Mouse (Mus musculus): ENCODE results near the gene Grk2. TPM values are rescaled to one million over a fixed set of nuclear protein-coding genes. Genes with fewer than 3 reads are reported as not detected.

Grk2 gene
- polyA plus RNA-seq, 1 experiment: 210 TPM

GRCm38 (mm10) chr19:4328737-4329304 lies 22.8 kb upstream of the Grk2 start:
- TF ChIP-seq CTCF (IDR thresholded peaks at IDR 0.05; ENCODE audit: insufficient read depth, low read depth, low read length): no peak
- no peak for TF ChIP-seq POLR2A (IDR thresholded peaks at IDR 0.05; ENCODE audit: insufficient read depth, low read depth, low read length)
- H3K4me1 ChIP-seq (ENCODE audit: control insufficient read depth, insufficient read depth, low read length): peaks cover 5% of the 10 kb centered on the region; the same call in 1 of the 2 replicates
- no peak overlapping the region for H3K27ac ChIP-seq (ENCODE audit: insufficient read depth, low read depth, low read length)
- 93% methylated on average over 8 of the region's 8 CpGs for WGBS
- no peak overlapping the region for H3K4me3 ChIP-seq (ENCODE audit: insufficient read depth, low read depth, low read length)

GRCm38 (mm10) chr19:4326881-4327280 lies 20.9 kb upstream of the Grk2 start:
- Histone ChIP-seq H3K4me3 (ENCODE audit: insufficient read depth, low read depth, low read length) (no peak overlapping the region), H3K27ac (ENCODE audit: insufficient read depth, low read depth, low read length) (no peak overlapping the region), H3K4me1 (ENCODE audit: control insufficient read depth, insufficient read depth, low read length) (no peaks in the 10 kb centered on the region)
- TF ChIP-seq POLR2A (IDR thresholded peaks at IDR 0.05; ENCODE audit: insufficient read depth, low read depth, low read length) (no peak), CTCF (IDR thresholded peaks at IDR 0.05; ENCODE audit: insufficient read depth, low read depth, low read length) (no peak)
- WGBS: 15% methylated on average over 1 of the region's 1 CpGs

GRCm38 (mm10) chr19:4326106-4326505 lies 20.1 kb upstream of the Grk2 start:
- Histone ChIP-seq H3K4me3 (ENCODE audit: insufficient read depth, low read depth, low read length) (no peak overlapping the region), H3K27ac (ENCODE audit: insufficient read depth, low read depth, low read length) (no peak overlapping the region), H3K4me1 (ENCODE audit: control insufficient read depth, insufficient read depth, low read length) (no peaks in the 10 kb centered on the region)
- TF ChIP-seq POLR2A (IDR thresholded peaks at IDR 0.05; ENCODE audit: insufficient read depth, low read depth, low read length) (no peak), CTCF (IDR thresholded peaks at IDR 0.05; ENCODE audit: insufficient read depth, low read depth, low read length) (no peak)
- 94% methylated on average over 3 of the region's 3 CpGs for WGBS

GRCm38 (mm10) chr19:4322134-4322533 lies 16.1 kb upstream of the Grk2 start:
- Histone ChIP-seq H3K4me3 (ENCODE audit: insufficient read depth, low read depth, low read length) (no peak overlapping the region), H3K27ac (ENCODE audit: insufficient read depth, low read depth, low read length) (no peak overlapping the region), H3K4me1 (ENCODE audit: control insufficient read depth, insufficient read depth, low read length) (no peaks in the 10 kb centered on the region)
- WGBS: 94% methylated on average over 3 of the region's 3 CpGs
- TF ChIP-seq POLR2A (IDR thresholded peaks at IDR 0.05; ENCODE audit: insufficient read depth, low read depth, low read length) (no peak), CTCF (IDR thresholded peaks at IDR 0.05; ENCODE audit: insufficient read depth, low read depth, low read length) (no peak)

- WGBS: 100% methylated on average over 1 of the region's 1 CpGs
- TF ChIP-seq CTCF (IDR thresholded peaks at IDR 0.05; ENCODE audit: insufficient read depth, low read depth, low read length) (no peak), POLR2A (IDR thresholded peaks at IDR 0.05; ENCODE audit: insufficient read depth, low read depth, low read length) (no peak)
- H3K27ac ChIP-seq (ENCODE audit: insufficient read depth, low read depth, low read length): no peak overlapping the region
Observed at GRCm38 (mm10) chr19:4321622-4322021, 15.6 kb upstream of the Grk2 start.

GRCm38 (mm10) chr19:4319272-4319671 lies 13.2 kb upstream of the Grk2 start:
- Histone ChIP-seq H3K27ac (ENCODE audit: insufficient read depth, low read depth, low read length) (no peak overlapping the region), H3K4me3 (ENCODE audit: insufficient read depth, low read depth, low read length) (no peak overlapping the region), H3K4me1 (ENCODE audit: control insufficient read depth, insufficient read depth, low read length) (peaks cover 4% of the 10 kb centered on the region)
- 69% methylated on average over 4 of the region's 4 CpGs for WGBS
- no peak for TF ChIP-seq CTCF (IDR thresholded peaks at IDR 0.05; ENCODE audit: insufficient read depth, low read depth, low read length)
- no peak for TF ChIP-seq POLR2A (IDR thresholded peaks at IDR 0.05; ENCODE audit: insufficient read depth, low read depth, low read length)

More at GRCm38 (mm10) chr19:4321622-4322021, 15.6 kb upstream of the Grk2 start:
- H3K4me1 ChIP-seq (ENCODE audit: control insufficient read depth, insufficient read depth, low read length): no peaks in the 10 kb centered on the region
- no peak overlapping the region for H3K4me3 ChIP-seq (ENCODE audit: insufficient read depth, low read depth, low read length)

GRCm38 (mm10) chr19:4317181-4317580 lies 11.2 kb upstream of the Grk2 start:
- 64% methylated on average over 3 of the region's 3 CpGs for WGBS
- peaks cover 4% of the 10 kb centered on the region for H3K4me1 ChIP-seq (ENCODE audit: control insufficient read depth, insufficient read depth, low read length)
- no peak overlapping the region for H3K4me3 ChIP-seq (ENCODE audit: insufficient read depth, low read depth, low read length)
- H3K27ac ChIP-seq (ENCODE audit: insufficient read depth, low read depth, low read length): no peak overlapping the region
- TF ChIP-seq CTCF (IDR thresholded peaks at IDR 0.05; ENCODE audit: insufficient read depth, low read depth, low read length) (no peak), POLR2A (IDR thresholded peaks at IDR 0.05; ENCODE audit: insufficient read depth, low read depth, low read length) (no peak)

GRCm38 (mm10) chr19:4315223-4315944 lies 9.4 kb upstream of the Grk2 start:
- Histone ChIP-seq H3K4me1 (ENCODE audit: control insufficient read depth, insufficient read depth, low read length) (peaks cover 4% of the 10 kb centered on the region), H3K27ac (ENCODE audit: insufficient read depth, low read depth, low read length) (0 out of 2 replicates have a peak overlapping the region, but pooled peaks have one; percentile 21), H3K4me3 (ENCODE audit: insufficient read depth, low read depth, low read length) (no peak overlapping the region)
- no peak for TF ChIP-seq CTCF (IDR thresholded peaks at IDR 0.05; ENCODE audit: insufficient read depth, low read depth, low read length)
- TF ChIP-seq POLR2A (IDR thresholded peaks at IDR 0.05; ENCODE audit: insufficient read depth, low read depth, low read length): no peak
- WGBS: 53% methylated on average over 6 of the region's 6 CpGs

GRCm38 (mm10) chr19:4309776-4310185 lies 3.8 kb upstream of the Grk2 start:
- Histone ChIP-seq H3K4me1 (ENCODE audit: control insufficient read depth, insufficient read depth, low read length) (peaks cover 4% of the 10 kb centered on the region), H3K27ac (ENCODE audit: insufficient read depth, low read depth, low read length) (no peak overlapping the region), H3K4me3 (ENCODE audit: insufficient read depth, low read depth, low read length) (no peak overlapping the region)
- TF ChIP-seq POLR2A (IDR thresholded peaks at IDR 0.05; ENCODE audit: insufficient read depth, low read depth, low read length) (no peak), CTCF (IDR thresholded peaks at IDR 0.05; ENCODE audit: insufficient read depth, low read depth, low read length) (no peak)

All from olfactory bulb, adult 2 months (tissue).